Mouse (Mus musculus) heart, embryonic 11.5 days (tissue): Measurements from ENCODE around the gene Prdm2. TPM values are rescaled to one million over a fixed set of nuclear protein-coding genes. Genes with fewer than 3 reads are reported as not detected.

Source experiments
- ATAC-seq: fragments of 200-750 bp; cut with Nextera tagmentation; replicated peaks from 2 replicates; pipeline ENCODE4 v1.8.0; 2017; ENCODE audit warnings: moderate library complexity; ENCODE audit not compliant: insufficient number of reproducible peaks, low FRiP score, low TSS enrichment
- H3K27ac ChIP-seq: fragments of 300-500 bp; sonication (generic); 2 replicates; pipeline ENCODE4 v1.5.1; 2014; ENCODE audit warnings: mild to moderate bottlenecking, low read depth, low read length
- H3K27me3 ChIP-seq: fragments of 300-500 bp; sonication (generic); 2 replicates; pipeline ENCODE4 v1.6.1; 2014; ENCODE audit warnings: mild to moderate bottlenecking, low read length, mixed read lengths; ENCODE audit not compliant: control insufficient read depth, insufficient read depth
- H3K36me3 ChIP-seq: fragments of 300-500 bp; sonication (generic); 2 replicates; pipeline ENCODE4 v1.6.1; 2014; ENCODE audit warnings: mild to moderate bottlenecking, low read length, moderate library complexity, mixed read lengths; ENCODE audit not compliant: control insufficient read depth, insufficient read depth
- H3K4me1 ChIP-seq: fragments of 300-500 bp; sonication (generic); 2 replicates; pipeline ENCODE4 v1.6.1; 2014; ENCODE audit warnings: low read length; ENCODE audit not compliant: control insufficient read depth, insufficient read depth
- H3K4me2 ChIP-seq: fragments of 300-500 bp; sonication (generic); 2 replicates; pipeline ENCODE4 v1.6.1; 2014; ENCODE audit warnings: mild to moderate bottlenecking, moderate library complexity
- H3K4me3 ChIP-seq: fragments of 300-500 bp; sonication (generic); 2 replicates; pipeline ENCODE4 v1.5.1; 2014; ENCODE audit warnings: low read depth, low read length
- H3K9ac ChIP-seq: fragments of 300-500 bp; sonication (generic); 2 replicates; pipeline ENCODE4 v1.6.1; 2014; ENCODE audit warnings: mild to moderate bottlenecking, low read depth, low read length, moderate library complexity
- H3K9me3 ChIP-seq: fragments of 300-500 bp; sonication (generic); replicated peaks from 2 replicates; pipeline ENCODE4 v1.6.1; 2016; ENCODE audit warnings: low read length; ENCODE audit not compliant: control insufficient read depth
- WGBS: fragments of 180-500 bp; shearing (Covaris S2); extraction: QIAGEN DNeasy Blood & Tissue Kit; methylation state at CpG from one replicate; pipeline ENCODE4 v1.1.7; 2014; ENCODE audit not compliant: insufficient replicate concordance; 5-methylcytosine and 5-hydroxymethylcytosine counted together
- polyA plus RNA-seq: library from polyadenylated mRNA; unstranded; fragments of >200 nt; fragmentation: Nextera tagmentation; extraction: Ambion mirVana; gene quantifications from 2 replicates; pipeline ENCODE4 v1.2.1, GENCODE M21; 2014

The Prdm2 gene
- 8.1 and 11.0 TPM in 2 replicates for polyA plus RNA-seq

DNA sequence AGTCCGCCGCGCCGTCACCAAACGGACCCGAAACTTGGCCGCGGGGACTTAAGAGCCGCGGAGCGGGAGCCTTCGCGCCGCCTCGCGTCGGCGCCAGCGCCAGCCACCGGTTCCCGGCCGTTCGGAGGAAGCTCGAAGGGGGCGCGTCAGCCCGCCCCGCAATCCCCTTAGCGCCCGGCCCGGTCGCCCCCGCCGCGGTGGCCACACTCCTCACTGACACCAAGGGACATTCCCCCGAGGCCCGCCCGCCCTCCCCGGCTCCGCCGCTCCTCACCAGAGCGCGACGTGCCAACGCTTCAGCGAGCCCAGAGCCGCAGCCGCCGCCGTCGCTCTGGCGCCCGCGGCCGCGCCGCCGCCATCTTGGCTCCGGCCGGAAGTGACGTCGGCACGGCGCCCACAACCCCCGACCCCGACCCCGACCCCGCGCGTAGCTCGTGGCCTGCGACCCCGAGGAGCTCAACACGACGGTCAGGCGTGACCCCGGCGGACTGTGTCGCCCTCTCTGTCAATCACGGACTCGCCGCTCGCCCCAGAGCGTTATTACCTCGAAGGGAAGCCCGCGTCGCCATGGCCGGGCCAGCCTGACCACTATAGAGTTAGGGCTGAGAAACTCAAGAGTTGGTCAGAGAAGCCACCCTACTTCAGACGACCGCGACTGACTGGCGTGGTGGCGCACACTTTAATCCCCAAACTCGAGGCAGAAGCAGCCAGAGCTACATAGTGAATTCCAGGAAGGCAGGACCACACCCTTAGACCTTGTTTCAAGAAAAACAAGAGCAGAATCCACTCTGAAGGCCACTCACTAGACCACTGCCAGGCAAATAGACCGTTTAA, at the start of gene Prdm2:
TSS of gene Prdm2 (minus strand) at position 655 of the 834 bp plus-strand sequence.
- peak; percentile 82 for ATAC-seq

DNA sequence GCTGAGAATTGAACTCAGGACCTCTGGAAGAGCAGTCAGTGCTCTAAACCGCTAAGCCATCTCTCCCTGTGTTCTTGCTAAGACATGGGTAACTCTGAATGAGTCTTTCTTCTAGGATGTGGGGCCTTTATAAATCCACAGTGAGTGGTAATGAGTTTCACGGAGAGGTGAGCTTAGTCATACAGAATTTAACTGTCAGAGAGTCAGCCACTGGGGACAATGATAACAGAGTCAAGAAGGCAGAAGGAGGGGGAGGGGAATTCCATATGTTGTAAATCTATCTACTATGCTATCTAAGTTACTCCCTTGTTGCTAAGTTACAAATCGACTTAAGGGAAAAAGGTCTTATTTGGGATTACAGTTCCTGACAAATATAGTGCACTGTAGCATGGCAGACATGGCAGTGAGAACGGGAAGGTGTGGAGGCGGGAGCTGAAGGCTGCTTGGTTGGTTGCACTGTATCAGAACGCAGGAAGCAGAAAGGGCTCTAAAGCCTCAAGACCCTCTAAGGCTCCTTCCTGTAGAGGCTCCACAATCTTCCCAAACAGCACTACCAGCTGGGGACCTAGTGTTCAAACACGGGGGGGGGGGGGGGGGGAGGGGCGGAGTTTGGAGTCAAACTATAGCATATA, 47.0 kb upstream of the Prdm2 start:
- Histone ChIP-seq H3K9me3 (no peaks in the 10 kb centered on the region), H3K36me3 (no peaks in the 10 kb centered on the region), H3K4me1 (peaks cover 4% of the 10 kb centered on the region; the same call in 1 of the 2 replicates), H3K27me3 (no peaks in the 10 kb centered on the region), H3K9ac (no peak overlapping the region), H3K27ac (no peak overlapping the region), H3K4me2 (no peak overlapping the region), H3K4me3 (no peak overlapping the region)
- 42% methylated on average over 8 of the region's 8 CpGs for WGBS
- no peak; the same call in 1 of the 2 replicates for ATAC-seq

More for the DNA sequence above, at the start of gene Prdm2:
- H3K4me2 ChIP-seq, result peak within 1 kb of the TSS; percentile 77
- H3K9me3 ChIP-seq, result no peaks in the 10 kb centered on the region
- H3K9ac ChIP-seq, result peak within 1 kb of the TSS; percentile 96
- WGBS, result 2% methylated on average over 91 of the region's 96 CpGs
- H3K36me3 ChIP-seq, result no peaks in the 10 kb centered on the region
- H3K4me3 ChIP-seq, result peak within 1 kb of the TSS; percentile 86
- H3K27me3 ChIP-seq, result no peaks in the 10 kb centered on the region
- H3K4me1 ChIP-seq, result peaks cover 4% of the 10 kb centered on the region; the same call in 1 of the 2 replicates
- H3K27ac ChIP-seq, result peak within 1 kb of the TSS; percentile 51

DNA sequence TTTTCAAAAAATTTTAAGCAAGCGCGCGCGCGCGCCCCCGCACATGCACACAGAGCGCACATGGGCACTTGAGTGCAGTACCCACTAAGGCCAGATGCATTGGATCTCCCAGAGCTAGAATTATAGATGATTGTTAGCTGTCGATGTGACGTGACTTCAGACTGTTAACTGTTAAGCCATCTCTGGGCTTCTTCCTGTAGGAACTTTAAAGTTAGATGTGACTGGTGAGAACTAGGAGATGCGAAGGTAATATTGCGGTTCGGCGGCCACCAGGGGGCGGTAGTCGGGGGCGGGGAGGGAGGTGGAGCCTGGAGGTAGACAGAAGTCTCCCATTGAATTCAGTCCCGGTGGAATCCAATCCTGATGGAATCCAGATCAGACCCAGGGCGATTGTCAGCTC, 45.7 kb upstream of the Prdm2 start:
- Histone ChIP-seq H3K27me3 (no peaks in the 10 kb centered on the region), H3K9ac (no peak overlapping the region), H3K4me1 (peaks cover 4% of the 10 kb centered on the region; the same call in 1 of the 2 replicates), H3K4me2 (peak overlapping the region; percentile 32), H3K27ac (no peak overlapping the region), H3K4me3 (no peak overlapping the region), H3K36me3 (no peaks in the 10 kb centered on the region), H3K9me3 (no peaks in the 10 kb centered on the region)
- 30% methylated on average over 19 of the region's 19 CpGs for WGBS
- ATAC-seq, result no peak

DNA sequence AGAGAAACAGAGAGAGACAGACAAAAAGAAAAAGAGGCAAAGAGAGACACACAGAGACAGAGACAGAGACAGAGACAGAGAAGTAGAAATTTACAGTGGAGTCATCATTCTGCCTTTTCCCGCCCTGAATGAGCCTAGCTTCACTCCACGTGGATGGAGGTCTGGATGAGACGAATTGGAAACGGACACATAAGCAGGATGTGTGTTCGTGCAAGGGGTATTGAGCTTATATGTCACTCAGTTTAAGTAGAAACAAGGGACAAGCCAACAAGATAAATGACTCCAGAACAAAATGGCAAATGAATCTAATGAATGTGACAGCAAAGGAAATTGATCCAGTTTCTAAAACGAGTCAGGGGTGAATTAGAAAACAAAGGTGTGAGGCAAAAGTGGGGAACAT, 45.2 kb upstream of the Prdm2 start:
- no peak overlapping the region; the same call in 1 of the 2 replicates for H3K4me2 ChIP-seq

DNA sequence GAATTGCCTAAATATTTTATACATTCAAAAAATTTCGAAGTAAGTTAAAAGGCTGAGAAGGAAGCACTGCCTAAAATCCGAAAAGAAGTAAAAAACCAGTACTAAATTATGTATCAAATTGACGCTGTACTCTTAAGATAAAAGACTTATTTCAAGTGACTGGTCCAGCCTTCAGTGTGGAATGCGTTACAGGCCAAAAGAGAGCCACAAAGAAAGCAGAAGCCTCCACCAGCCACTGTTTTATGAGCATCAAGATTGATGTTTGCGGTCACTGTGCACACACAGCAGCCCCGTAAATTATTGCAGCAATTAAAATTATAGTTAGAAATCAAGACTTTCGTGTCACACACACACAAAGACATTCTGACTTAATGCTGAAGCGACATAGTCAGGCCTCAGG, 42.7 kb upstream of the Prdm2 start:
- Histone ChIP-seq H3K4me1 (no peaks in the 10 kb centered on the region), H3K27me3 (no peaks in the 10 kb centered on the region), H3K36me3 (no peaks in the 10 kb centered on the region), H3K27ac (no peak overlapping the region), H3K9ac (no peak overlapping the region), H3K4me3 (no peak overlapping the region), H3K9me3 (no peaks in the 10 kb centered on the region), H3K4me2 (no peak overlapping the region)
- 67% methylated on average over 8 of the region's 8 CpGs for WGBS
- ATAC-seq, result no peak

More for the DNA sequence above, 45.2 kb upstream of the Prdm2 start:
- H3K27me3 ChIP-seq, result no peaks in the 10 kb centered on the region
- no peak overlapping the region for H3K9ac ChIP-seq
- no peaks in the 10 kb centered on the region for H3K36me3 ChIP-seq
- WGBS, result 40% methylated on average over 6 of the region's 6 CpGs
- no peaks in the 10 kb centered on the region for H3K9me3 ChIP-seq
- H3K27ac ChIP-seq, result no peak overlapping the region
- H3K4me1 ChIP-seq, result peaks cover 4% of the 10 kb centered on the region; the same call in 1 of the 2 replicates
- no peak overlapping the region for H3K4me3 ChIP-seq
- no peak for ATAC-seq

DNA sequence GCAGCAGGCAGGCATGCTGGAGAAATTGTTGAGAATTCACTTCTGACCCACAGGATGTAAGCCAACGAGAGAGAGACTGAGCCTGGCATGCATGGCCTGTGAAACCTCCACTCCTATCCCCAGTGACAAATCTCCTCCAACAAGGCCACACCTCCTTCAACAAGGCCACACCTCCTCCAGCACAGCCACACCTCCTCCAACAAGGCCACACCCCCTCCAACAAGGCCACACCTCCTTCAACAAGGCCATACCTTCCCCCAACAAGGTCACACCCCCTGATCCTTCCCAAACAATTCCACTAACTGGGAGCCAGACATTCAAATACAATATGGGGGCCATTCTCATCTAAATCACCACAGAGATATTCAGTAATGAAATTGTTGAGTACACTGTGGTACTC, 40.6 kb upstream of the Prdm2 start:
- ATAC-seq, result no peak
- Histone ChIP-seq H3K9ac (no peak overlapping the region), H3K4me3 (no peak overlapping the region), H3K9me3 (no peaks in the 10 kb centered on the region), H3K27ac (no peak overlapping the region), H3K4me2 (no peak overlapping the region), H3K36me3 (no peaks in the 10 kb centered on the region), H3K4me1 (no peaks in the 10 kb centered on the region), H3K27me3 (no peaks in the 10 kb centered on the region)
- WGBS, result 85% methylated on average over 1 of the region's 1 CpGs

DNA sequence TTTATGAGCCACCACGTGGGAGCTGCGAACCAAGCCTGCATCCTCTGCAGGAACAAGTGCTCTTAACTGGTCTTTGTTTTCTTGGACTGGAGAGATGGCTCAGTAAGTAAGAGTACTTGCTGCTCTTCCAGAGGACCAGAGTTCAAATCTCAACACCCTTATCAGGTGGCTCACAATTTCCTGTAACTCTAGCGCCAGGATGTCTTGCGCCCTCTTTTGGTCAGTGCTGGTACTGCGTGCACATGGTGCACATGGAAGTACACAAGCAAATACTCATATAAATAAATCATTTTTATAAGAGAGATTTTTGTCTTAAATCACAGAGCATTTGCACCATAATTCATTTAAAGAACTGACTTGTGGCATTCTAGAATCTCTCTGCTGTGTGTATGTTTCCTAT, 35.3 kb upstream of the Prdm2 start:
- H3K9ac ChIP-seq, result no peak overlapping the region
- no peaks in the 10 kb centered on the region for H3K4me1 ChIP-seq
- no peak overlapping the region for H3K27ac ChIP-seq
- no peak for ATAC-seq
- H3K4me3 ChIP-seq, result no peak overlapping the region
- H3K27me3 ChIP-seq, result no peaks in the 10 kb centered on the region
- no peak overlapping the region for H3K4me2 ChIP-seq
- no peaks in the 10 kb centered on the region for H3K36me3 ChIP-seq
- no peaks in the 10 kb centered on the region for H3K9me3 ChIP-seq
- 73% methylated on average over 5 of the region's 5 CpGs for WGBS

DNA sequence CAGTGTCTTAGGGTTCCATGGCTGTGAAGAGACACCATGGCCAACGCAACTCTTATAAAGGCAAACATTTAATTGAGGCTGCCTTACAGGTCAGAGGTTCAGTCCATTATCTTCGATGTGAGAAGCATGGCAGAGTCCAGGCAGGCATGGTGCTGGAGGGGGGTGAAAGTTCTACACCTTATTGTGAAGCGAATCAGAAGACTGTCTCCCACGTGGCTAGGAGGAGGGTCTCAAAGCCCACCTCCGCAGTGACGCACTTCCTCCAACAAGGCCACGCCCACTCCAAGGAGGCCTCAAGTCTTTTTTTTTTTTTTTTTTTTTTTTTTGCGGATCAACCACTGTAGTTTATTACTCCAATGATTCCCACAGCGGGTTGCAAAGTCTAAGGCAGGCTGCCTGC, 28.5 kb upstream of the Prdm2 start:
- no peaks in the 10 kb centered on the region for H3K9me3 ChIP-seq
- WGBS, result 76% methylated on average over 9 of the region's 9 CpGs
- H3K27ac ChIP-seq, result no peak overlapping the region
- no peak overlapping the region for H3K4me2 ChIP-seq
- no peak overlapping the region for H3K4me3 ChIP-seq
- ATAC-seq, result no peak
- H3K27me3 ChIP-seq, result no peaks in the 10 kb centered on the region
- H3K36me3 ChIP-seq, result no peaks in the 10 kb centered on the region
- no peaks in the 10 kb centered on the region for H3K4me1 ChIP-seq
- H3K9ac ChIP-seq, result no peak overlapping the region
